Mouse (Mus musculus): ENCODE measurements around the gene Fam160a1.

GRCm38 (mm10) chr3:85831785-85832184, 14.7 kb upstream of the Fam160a1 start:
- TF ChIP-seq CTCF (conservative IDR thresholded peaks at IDR 0.05; ENCODE audit: low read length) (no peak), NANOG (IDR thresholded peaks at IDR 0.05; ENCODE audit: borderline replicate concordance, low read length) (no peak), POU5F1 (IDR thresholded peaks at IDR 0.05; ENCODE audit: borderline replicate concordance, low read length) (no peak)
